Mouse (Mus musculus) embryonic fibroblast, embryonic 13.5 days (primary cell): Measurements from ENCODE around the gene Ahctf1. TPM values are rescaled to one million over a fixed set of nuclear protein-coding genes. Genes with fewer than 3 reads are reported as not detected.
"Not testable (repeated sequence)": the region's sequence is repeated elsewhere in the genome, so short reads cannot be mapped to it uniquely, and the experiment has no call there.

Experiments used
- H3K27ac ChIP-seq: 2 replicates; pipeline ENCODE4 v1.5.1; 2012; ENCODE audit warnings: low read length, control low read depth, inconsistent platforms; ENCODE audit not compliant: insufficient read depth
- H3K4me1 ChIP-seq: 2 replicates; pipeline ENCODE4 v1.6.1; 2011; ENCODE audit warnings: low read length; ENCODE audit not compliant: control insufficient read depth, insufficient read depth
- H3K4me3 ChIP-seq: 2 replicates; pipeline ENCODE4 v1.5.1; 2011; ENCODE audit warnings: mild to moderate bottlenecking, control low read depth, low read length; ENCODE audit not compliant: insufficient read depth
- CTCF ChIP-seq: IDR thresholded peaks from 2 replicates; pipeline ENCODE4 v1.5.1; 2011; ENCODE audit warnings: mild to moderate bottlenecking, control low read depth, low read length, moderate library complexity, borderline replicate concordance; ENCODE audit not compliant: insufficient read depth
- POLR2A ChIP-seq: IDR thresholded peaks from 2 replicates; pipeline ENCODE4 v1.6.1; 2011; ENCODE audit warnings: low read depth, mild to moderate bottlenecking, control low read depth, low read length, moderate library complexity
- polyA plus RNA-seq: library from polyadenylated mRNA; stranded (reverse); fragments of >200 nt; gene quantifications from 2 replicates; pipeline ENCODE4 v1.2.4, GENCODE M21; 2011; ENCODE audit warnings: low read depth; ENCODE audit not compliant: missing spikeins, insufficient read length

Gene Ahctf1
- polyA plus RNA-seq, 1 experiment = 85.9 TPM

- H3K27ac ChIP-seq = no peak overlapping the region
- no peak overlapping the region for H3K4me3 ChIP-seq
- TF ChIP-seq CTCF (no peak), POLR2A (no peak)
- no peaks in the 10 kb centered on the region for H3K4me1 ChIP-seq
Observed at GRCm38 (mm10) chr1:179715786-179716185, 87.7 kb downstream of the Ahctf1 start.

- H3K27ac ChIP-seq, H3K4me1 ChIP-seq, H3K4me3 ChIP-seq: not testable (repeated sequence)
Observed at GRCm38 (mm10) chr1:179715289-179715688, 88.2 kb downstream of the Ahctf1 start.

- H3K27ac ChIP-seq = no peak overlapping the region
- H3K4me3 ChIP-seq = no peak overlapping the region
- TF ChIP-seq CTCF (no peak), POLR2A (no peak)
- no peaks in the 10 kb centered on the region for H3K4me1 ChIP-seq
Observed at GRCm38 (mm10) chr1:179713367-179713766, 90.1 kb downstream of the Ahctf1 start.

GRCm38 (mm10) chr1:179712658-179713057 lies 90.8 kb downstream of the Ahctf1 start:
- TF ChIP-seq POLR2A (no peak), CTCF (no peak)

GRCm38 (mm10) chr1:179710739-179711138 lies 92.7 kb downstream of the Ahctf1 start:
- H3K27ac ChIP-seq = no peak overlapping the region
- H3K4me3 ChIP-seq = no peak overlapping the region
- H3K4me1 ChIP-seq = no peaks in the 10 kb centered on the region
- TF ChIP-seq CTCF = no peak
- no peak for TF ChIP-seq POLR2A

More at GRCm38 (mm10) chr1:179712658-179713057, 90.8 kb downstream of the Ahctf1 start:
- Histone ChIP-seq H3K4me1 (no peaks in the 10 kb centered on the region), H3K27ac (no peak overlapping the region), H3K4me3 (no peak overlapping the region)

- no peaks in the 10 kb centered on the region for H3K4me1 ChIP-seq
- no peak overlapping the region for H3K4me3 ChIP-seq
- TF ChIP-seq CTCF (no peak), POLR2A (no peak)
Observed at GRCm38 (mm10) chr1:179709390-179709789, 94.1 kb downstream of the Ahctf1 start.

GRCm38 (mm10) chr1:179705154-179705553 lies 98.3 kb downstream of the Ahctf1 start:
- TF ChIP-seq POLR2A (no peak), CTCF (no peak)

More at GRCm38 (mm10) chr1:179709390-179709789, 94.1 kb downstream of the Ahctf1 start:
- H3K27ac ChIP-seq = no peak overlapping the region

GRCm38 (mm10) chr1:179704150-179704549 lies 99.3 kb downstream of the Ahctf1 start:
- no peaks in the 10 kb centered on the region for H3K4me1 ChIP-seq
- TF ChIP-seq POLR2A (no peak), CTCF (no peak)
- H3K4me3 ChIP-seq = no peak overlapping the region
- no peak overlapping the region for H3K27ac ChIP-seq

More at GRCm38 (mm10) chr1:179705154-179705553, 98.3 kb downstream of the Ahctf1 start:
- no peak overlapping the region for H3K4me3 ChIP-seq
- no peak overlapping the region for H3K27ac ChIP-seq
- no peaks in the 10 kb centered on the region for H3K4me1 ChIP-seq

Other genes with a start within 250 kb of the Ahctf1 start
- 38.8 and 41.1 TPM in 2 replicates for gene Sccpdh, start 135.5 kb downstream of the Ahctf1 start, polyA plus RNA-seq
- not detected in 2 replicates for gene Kif28, start 58.4 kb downstream of the Ahctf1 start, polyA plus RNA-seq
- not detected in 2 replicates for gene Gm10518, start 304 bp downstream of the Ahctf1 start, polyA plus RNA-seq
- gene Cdc42bpa, start 156.8 kb upstream of the Ahctf1 start, polyA plus RNA-seq = 109 and 138 TPM in 2 replicates